In genomic region chr10:83337159-83337951, GRCm38 (mm10) we compare ENCODE assay signal across 8 mouse cellular contexts. TPM values are rescaled to one million over a fixed set of nuclear protein-coding genes. Genes with fewer than 3 reads are reported as not detected.
DNase-seq lines count a peak whose midpoint lies in the region; ATAC-seq and TF ChIP-seq lines count a peak whose summit lies in the region.

Gene Slc41a2, minus strand, starts transcription at chr10:83337882.

- ATAC-seq in intestine, embryonic 15.5 days: peak; percentile 83

- no peaks in the 10 kb centered on the region for H3K9me3 ChIP-seq in intestine, embryonic 15.5 days
- H3K9me3 ChIP-seq in midbrain, embryonic 10.5 days (replicated peaks): no peaks in the 10 kb centered on the region

- 0 out of 2 replicates have a peak, but pooled peaks cover 3% of the 10 kb centered on the region for H3K4me1 ChIP-seq in liver, adult 2 months (ENCODE audit: control insufficient read depth, insufficient read depth, low read length)
- peaks cover 8% of the 10 kb centered on the region for H3K4me1 ChIP-seq in intestine, embryonic 15.5 days (replicated peaks)
- peaks cover 10% of the 10 kb centered on the region for H3K4me1 ChIP-seq in midbrain, embryonic 10.5 days

- no peak for TF ChIP-seq CTCF in liver, adult 2 months (IDR thresholded peaks at IDR 0.05; ENCODE audit: low read depth, low read length)

- 2% methylated on average over 98 of the region's 102 CpGs for WGBS in liver, adult 2 months
- under 1% methylated on average over 90 of the region's 102 CpGs for WGBS in intestine, embryonic 15.5 days
- under 1% methylated on average over 101 of the region's 102 CpGs for WGBS in midbrain, embryonic 10.5 days

- intact Hi-C loops in left cerebral cortex, postnatal 36 days (cut with DNase I): no loop called here

- no peaks in the 10 kb centered on the region for H3K27me3 ChIP-seq in liver, adult 2 months (ENCODE audit: control insufficient read depth, insufficient read depth, low read length)
- peaks cover 28% of the 10 kb centered on the region for H3K27me3 ChIP-seq in intestine, embryonic 15.5 days (replicated peaks)
- H3K27me3 ChIP-seq in midbrain, embryonic 10.5 days (ENCODE audit: low read depth, poor library complexity, severe bottlenecking): peaks cover 71% of the 10 kb centered on the region

- TF ChIP-seq POLR2A in liver, adult 2 months (IDR thresholded peaks at IDR 0.05; ENCODE audit: extremely low read depth, insufficient read depth, low read length): no peak

- DNase-seq in liver, adult 2 months (ENCODE audit: extremely low read depth, low read depth, low spot score): peak; percentile 42
- DNase-seq in liver: no peak
- peak; percentile 27 for DNase-seq in embryo, embryonic 11.5 days (ENCODE audit: low read depth, low spot score)
- DNase-seq in gonadal fat pad, adult 2 months (ENCODE audit: low read depth): no peak
- peak; percentile 73 to 83 for DNase-seq in left cerebral cortex, postnatal 36 days (ENCODE audit: low spot score in 2 of 2)
- DNase-seq in midbrain, embryonic 10.5 days (ENCODE audit: low spot score): peak; percentile 74
- DNase-seq in right cerebral cortex, postnatal 36 days (ENCODE audit: low spot score in 2 of 2): peak; percentile 45 to 54

- peaks cover 2% of the 10 kb centered on the region; the same call in 1 of the 2 replicates for H3K79me2 ChIP-seq in liver, adult 2 months (ENCODE audit: control insufficient read depth, insufficient read depth, low read length)

- H3K9ac ChIP-seq in liver, adult 2 months (ENCODE audit: low read depth, low read length): peak within 1 kb of the TSS; percentile 74
- H3K9ac ChIP-seq in intestine, embryonic 15.5 days: peak within 1 kb of the TSS; percentile 58

- peak within 1 kb of the TSS; percentile 99 for H3K4me2 ChIP-seq in intestine, embryonic 15.5 days (replicated peaks)

- H3K27ac ChIP-seq in liver, adult 2 months (replicated peaks; ENCODE audit: insufficient read depth, low read depth, low read length): peak within 1 kb of the TSS; percentile 51; the same call in 1 of the 2 replicates
- H3K27ac ChIP-seq in intestine, embryonic 15.5 days: peak within 1 kb of the TSS; percentile 32; the same call in 1 of the 2 replicates
- peak within 1 kb of the TSS; percentile 75 for H3K27ac ChIP-seq in midbrain, embryonic 10.5 days (replicated peaks)

- H3K36me3 ChIP-seq in liver, adult 2 months (ENCODE audit: control insufficient read depth, insufficient read depth, low read length): no peaks in the 10 kb centered on the region
- no peaks in the 10 kb centered on the region for H3K36me3 ChIP-seq in intestine, embryonic 15.5 days
- H3K36me3 ChIP-seq in midbrain, embryonic 10.5 days: no peaks in the 10 kb centered on the region

- H3K4me3 ChIP-seq in liver, adult 2 months (ENCODE audit: insufficient read depth, low read depth, low read length): peak within 1 kb of the TSS; percentile 73
- H3K4me3 ChIP-seq in intestine, embryonic 15.5 days (replicated peaks): peak within 1 kb of the TSS; percentile 58
- H3K4me3 ChIP-seq in midbrain, embryonic 10.5 days: peak within 1 kb of the TSS; percentile 70

RNA-seq across cellular contexts. Expression of gene Slc41a2, which starts in this region (rescaled TPM):
- total RNA-seq in liver, adult 2 months (2014; rRNA removed): 7.4 and 9.5 TPM in 2 replicates
- 4.3 and 4.5 TPM in 2 replicates for polyA plus RNA-seq in liver, adult 2 months (2012; rRNA removed)
- 22.7 and 33.6 TPM in 2 replicates for polyA plus RNA-seq in gonadal fat pad, adult 2 months (2012; rRNA removed)
- polyA plus RNA-seq in intestine, embryonic 15.5 days (2015; fragmentation: Nextera tagmentation; extraction: Ambion mirVana): 0.72 and 0.73 TPM in 2 replicates
- total RNA-seq in left cerebral cortex, postnatal 36 days (2021): 10 to 100 TPM; 24.1 to 26.6 TPM
- polyA plus RNA-seq in midbrain, embryonic 10.5 days (2016; fragmentation: Nextera tagmentation; extraction: Ambion mirVana): 0.36 and 0.70 TPM in 2 replicates

Comparison
In these comparisons a context has a peak if more than half of its experiments do, and no peak if none do; other contexts are left out.
1. DNase-seq: peak in liver, adult 2 months (single experiment), embryo, embryonic 11.5 days (single experiment), left cerebral cortex, postnatal 36 days (2 of 2) and right cerebral cortex, postnatal 36 days (2 of 2); none in liver (single experiment) and gonadal fat pad, adult 2 months (single experiment).
2. Peak in ATAC-seq, H3K4me3 ChIP-seq, H3K27ac ChIP-seq, H3K9ac ChIP-seq and H3K4me2 ChIP-seq in intestine, embryonic 15.5 days; RNA of the gene not detected or under 1 TPM.
3. Peak in DNase-seq, H3K4me3 ChIP-seq and H3K27ac ChIP-seq in midbrain, embryonic 10.5 days; RNA of the gene not detected or under 1 TPM.
4. Peak in every context shown above with its lines, with median percentiles within 50 percentile points of each other: H3K27ac ChIP-seq and H3K4me3 ChIP-seq.